Mouse (Mus musculus) heart, postnatal 4 days (tissue): Measurements from ENCODE around the gene Qrfp. TPM values are rescaled to one million over a fixed set of nuclear protein-coding genes. Genes with fewer than 3 reads are reported as not detected.

ENCODE experiments used
- DNase-seq: peaks from one replicate; pipeline ENCODE4 v3.0.0; 2021
- total RNA-seq, 2 experiments: library from RNA; stranded (reverse); gene quantifications; 2 replicates each; pipeline ENCODE4 v1.2.3; 2021

The Qrfp gene
- total RNA-seq, result not detected

DNA sequence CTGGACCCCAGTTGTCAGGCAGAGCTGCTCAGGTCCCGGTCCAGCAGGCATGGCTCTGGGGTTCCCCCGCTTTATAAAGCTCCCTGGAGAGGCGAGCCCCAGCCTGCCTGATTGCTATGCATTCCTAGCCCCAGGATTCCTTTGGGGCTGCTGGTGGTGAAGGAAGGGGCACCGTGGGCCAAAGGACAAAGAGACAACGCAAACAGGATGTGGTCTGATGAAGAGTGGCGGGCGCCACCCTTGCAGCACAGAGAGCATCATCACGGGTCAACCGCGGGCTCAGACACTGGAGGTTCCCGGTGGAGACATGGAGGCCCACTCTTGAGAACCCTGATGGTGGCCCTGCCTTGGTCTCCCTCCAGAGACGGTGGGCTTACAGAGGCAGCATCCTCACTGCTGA lies at the start of gene Qrfp:
TSS of gene Qrfp (minus strand) at position 137 of the 400 bp plus-strand sequence.
- DNase-seq, result no peak

DNA sequence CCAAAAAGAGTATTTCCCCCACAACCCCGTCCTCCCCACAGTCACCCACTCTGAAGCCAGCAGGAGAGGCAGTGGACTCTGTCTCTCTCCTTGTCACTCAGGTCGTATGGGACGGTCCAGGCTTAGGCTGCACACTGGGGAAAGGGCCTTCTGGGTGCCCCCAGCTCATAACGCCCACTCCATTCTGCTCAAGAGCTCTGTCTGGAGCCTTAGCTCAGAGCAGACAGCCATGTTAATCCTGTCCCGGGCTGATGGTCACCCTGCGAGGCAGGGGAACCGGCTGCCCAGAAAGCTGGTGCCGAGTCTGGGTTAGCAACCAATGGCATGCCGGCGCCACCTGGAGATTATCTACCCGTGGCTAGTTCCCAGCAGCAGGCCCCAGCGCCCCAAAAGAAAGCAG lies 48.1 kb upstream of the Qrfp start:
- no peak for DNase-seq

DNA sequence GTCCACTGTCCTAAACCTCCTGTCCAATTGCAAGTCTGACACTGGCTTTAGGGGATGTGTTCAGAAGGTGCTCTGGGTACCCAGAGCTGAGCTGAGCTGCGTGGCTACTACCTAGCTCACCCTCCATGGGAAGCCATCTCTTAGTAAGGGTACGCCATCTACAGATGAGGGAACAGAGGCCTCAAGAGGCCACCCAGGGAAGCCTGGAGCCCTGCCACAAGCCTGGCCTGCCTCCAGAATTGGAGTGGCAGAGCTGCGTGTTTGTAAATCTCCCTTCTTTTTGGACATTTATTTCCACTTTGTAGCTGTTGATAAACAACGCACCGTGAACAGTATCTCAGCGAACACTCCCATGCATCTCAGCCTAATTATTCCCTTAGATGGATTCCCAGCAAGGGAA lies 46.8 kb upstream of the Qrfp start:
- peak; percentile 44 for DNase-seq

DNA sequence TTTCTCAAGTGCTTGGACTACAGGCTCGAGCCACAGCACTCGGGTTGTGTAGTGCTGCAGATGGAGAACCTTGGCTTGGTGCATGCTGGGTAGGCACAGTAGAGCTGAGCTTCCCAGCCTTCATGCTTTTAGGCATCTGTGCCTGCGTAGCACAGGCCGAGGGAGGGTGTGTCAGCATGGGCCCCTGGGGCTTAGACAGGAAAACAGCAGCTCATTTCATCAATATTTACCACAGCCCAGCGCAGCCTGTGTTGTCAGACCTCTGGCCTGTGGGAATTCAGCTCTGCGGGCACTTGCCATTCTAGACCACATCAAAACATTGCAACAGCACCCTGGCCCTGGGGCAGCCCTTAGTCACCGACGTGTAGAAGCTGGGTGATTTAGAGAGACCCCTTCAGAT lies 45.6 kb upstream of the Qrfp start:
- no peak for DNase-seq

DNA sequence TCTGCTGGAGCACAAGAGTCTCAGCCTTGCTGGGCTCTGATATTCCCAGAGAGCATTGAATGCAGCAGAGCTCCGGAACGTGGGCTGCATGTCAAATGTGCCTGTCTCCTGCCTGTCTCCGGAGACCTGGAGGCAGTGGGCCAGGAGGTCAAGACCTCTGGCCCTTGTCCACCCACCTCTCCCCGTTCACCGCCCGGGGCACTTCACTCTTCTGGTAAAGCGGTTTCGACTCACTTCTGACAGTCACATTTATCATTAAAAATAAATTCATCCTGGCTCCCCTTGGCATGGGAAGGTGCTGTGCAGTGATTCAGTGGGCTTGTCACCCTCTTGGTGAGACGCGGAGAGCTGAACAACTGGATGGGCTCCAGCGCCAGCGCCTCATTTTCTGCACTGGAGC lies 39.8 kb upstream of the Qrfp start:
- no peak for DNase-seq

DNA sequence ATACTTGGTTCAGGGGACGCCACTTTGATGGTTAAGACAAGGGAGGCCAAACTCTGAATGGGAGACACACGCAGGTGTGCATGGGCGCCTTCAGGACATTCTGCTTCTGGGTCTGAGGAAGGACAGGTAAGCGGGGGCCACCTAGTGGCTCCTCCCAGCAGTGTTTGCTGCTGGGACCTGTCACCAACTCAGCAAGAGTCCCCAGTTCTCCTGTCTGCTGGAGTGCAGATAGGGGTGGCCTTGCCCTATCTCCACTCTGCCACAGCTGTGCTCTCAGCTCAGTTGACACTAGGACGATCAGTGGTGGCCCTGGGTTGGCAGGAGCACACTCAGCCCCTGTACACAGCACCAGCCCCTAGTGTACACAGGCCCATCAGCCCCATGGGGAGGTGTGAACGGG lies 37.5 kb upstream of the Qrfp start:
- DNase-seq, result peak; percentile 23

DNA sequence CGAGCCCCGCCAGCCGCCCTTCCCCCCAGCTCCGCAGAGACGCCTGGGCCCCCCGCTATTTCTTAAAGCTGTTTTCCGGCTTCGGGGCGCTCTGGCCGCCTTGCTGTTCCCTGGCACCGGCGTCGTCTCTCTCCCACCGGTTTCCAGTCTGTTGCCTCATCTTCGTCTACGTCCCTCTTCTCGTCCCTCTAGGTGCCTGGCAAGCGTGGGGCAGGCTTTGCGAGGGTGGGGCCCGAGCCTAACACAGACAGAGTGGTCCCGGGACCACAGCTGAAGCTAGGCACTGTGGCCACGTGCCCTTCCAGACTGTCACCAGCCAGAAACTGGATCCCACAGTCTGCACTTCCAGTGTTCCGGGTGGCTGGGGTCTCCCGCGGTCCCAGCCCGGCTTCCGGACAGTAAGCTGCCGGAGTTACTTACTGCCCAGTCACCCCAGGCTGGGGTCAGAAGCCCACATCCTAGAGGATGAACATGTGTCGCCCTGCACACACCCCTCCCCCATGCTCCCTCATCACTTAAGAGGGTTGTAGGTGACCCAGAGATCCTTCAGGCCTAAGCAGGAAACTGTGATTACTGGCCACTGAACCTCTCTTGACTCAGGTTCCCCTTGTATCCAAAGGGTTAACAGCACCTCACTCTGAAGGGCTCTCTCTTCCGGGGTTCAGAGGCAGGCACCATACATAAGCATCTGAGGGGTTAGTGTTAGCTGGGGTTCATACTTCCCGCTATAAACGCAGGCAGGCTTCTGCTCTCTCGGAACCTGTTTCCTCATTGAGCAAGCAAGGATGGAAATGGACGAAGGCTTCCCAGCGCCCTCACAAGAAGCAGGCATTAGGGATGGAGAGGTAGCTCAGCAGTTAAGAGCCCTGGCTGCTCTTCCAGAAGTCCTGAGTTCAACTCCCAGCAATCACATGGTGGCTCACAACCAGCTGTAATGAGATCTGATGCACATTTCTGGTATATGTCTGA lies 36.6 kb upstream of the Qrfp start:
- DNase-seq, result no peak

DNA sequence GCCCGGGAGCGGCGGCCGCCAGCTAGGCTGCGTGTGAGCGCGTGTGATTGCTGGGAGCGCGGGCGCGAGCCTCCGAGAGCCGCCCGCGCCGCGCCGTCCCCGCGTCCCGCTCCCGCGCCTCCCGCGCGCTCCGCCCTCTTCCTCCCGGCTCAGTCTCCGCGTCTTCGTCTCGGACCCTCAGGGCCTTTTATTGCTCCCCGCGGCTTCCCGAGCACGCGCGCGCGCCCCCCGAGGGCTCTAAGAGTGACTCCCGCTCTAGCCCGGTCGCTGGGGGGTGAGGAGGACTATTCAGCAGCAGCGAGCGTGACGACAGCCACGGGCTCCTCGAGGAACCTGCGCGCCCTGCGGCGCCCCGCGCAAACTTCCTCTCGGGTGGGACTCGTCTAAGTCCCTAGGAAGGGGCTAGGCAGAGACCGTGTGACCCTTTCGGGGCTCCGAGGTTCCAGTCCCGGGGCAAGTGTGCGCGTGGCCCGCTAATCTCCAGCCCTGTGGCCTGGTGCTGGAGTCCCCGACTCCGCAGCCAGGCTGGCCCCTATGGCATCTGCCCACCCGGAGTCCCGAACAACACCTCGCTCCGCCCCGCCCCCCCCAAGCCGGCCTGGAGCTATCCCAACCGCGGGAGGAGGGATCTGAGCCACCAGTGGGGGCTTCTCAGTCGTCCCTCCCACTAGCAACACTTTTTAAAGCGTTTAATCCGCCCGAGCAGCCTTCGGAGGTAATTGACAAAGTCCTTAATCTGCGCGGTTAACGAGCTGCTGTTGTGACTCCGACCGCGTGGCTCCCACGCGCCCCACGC lies 35.7 kb upstream of the Qrfp start, which contains the start of gene Fibcd1:
TSS of gene Fibcd1 (minus strand) at position 110 of the 796 bp plus-strand sequence.
- peak; percentile 22 for DNase-seq

DNA sequence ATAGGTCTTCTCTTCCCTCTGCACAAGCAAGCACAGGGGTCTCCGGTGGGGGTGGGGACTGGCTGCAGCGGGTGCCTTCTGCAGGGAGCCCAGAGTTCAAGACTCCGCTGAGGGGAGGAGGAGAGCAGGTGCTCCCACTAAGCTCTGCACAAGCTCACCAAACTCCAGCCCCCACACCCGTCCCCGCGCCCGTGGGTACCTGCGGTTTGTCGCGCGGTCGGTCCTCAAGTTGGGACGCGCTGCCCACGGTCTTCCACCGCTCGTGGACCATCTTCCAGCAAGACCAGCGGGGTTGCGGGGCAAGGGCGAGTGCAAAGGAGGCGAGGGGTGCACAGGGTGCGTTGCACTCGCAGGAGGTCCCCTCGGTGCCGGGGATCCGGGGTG lies 35.1 kb upstream of the Qrfp start:
- DNase-seq, result no peak

DNA sequence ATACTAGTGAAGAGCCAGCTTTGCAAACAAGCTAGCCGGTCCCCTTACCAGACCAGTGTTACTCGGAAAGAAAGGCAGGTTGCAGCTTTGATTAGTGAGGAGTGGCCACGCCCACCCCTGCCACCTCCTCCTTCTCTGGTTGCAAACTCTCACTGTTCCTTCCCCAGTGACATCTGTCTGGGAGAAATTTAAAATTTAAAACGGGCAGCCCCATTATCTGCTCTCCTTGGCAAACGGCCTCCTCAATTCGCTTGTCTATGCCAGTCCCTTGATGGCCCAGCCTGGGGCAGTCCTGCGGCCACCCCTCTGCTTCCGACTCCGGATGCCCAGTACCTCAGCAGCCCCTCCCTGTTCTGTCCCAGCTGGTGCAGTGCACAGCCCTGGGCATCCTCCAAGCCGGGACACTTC lies 34.4 kb upstream of the Qrfp start:
- DNase-seq, result no peak

DNA sequence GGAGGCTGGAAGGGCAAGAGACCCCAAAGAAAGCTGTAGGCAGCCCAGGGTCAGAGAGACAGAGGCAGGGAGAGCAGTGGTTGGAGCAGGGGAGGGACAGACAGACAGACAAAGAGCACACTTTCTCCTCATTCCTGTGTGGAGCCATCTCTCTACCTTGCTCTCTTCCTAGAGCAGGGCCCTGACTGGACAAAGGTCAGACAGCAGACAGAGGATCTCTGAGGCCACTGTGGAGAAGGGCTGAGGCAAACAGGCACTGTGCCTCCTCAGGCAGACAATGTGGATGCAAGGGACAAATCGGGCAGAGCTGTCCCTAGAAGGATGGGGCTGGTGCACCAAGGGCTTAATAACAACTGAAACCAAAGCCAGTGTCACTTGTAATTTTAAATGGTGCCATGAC lies 28.5 kb upstream of the Qrfp start:
- no peak for DNase-seq

DNA sequence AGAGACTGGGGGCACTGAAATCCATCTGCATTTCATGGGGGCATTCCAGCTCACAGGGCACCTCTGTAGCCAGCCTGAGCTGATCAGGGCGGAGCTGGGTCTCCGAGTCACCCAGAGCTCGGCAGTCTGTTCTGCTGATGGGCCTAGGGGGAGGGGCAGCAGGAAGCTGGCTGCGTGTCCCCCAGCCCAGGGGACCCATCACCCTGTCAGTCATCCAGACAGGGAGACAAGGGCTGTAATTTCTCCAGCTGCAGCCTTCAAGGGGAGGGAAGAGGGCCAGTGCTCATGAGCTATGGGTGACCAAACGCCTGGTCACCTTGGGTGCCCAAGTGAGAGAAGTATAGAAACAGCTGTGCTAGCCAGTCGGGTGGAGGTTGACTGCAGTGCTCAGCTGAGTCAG lies 26.6 kb upstream of the Qrfp start:
- no peak for DNase-seq

DNA sequence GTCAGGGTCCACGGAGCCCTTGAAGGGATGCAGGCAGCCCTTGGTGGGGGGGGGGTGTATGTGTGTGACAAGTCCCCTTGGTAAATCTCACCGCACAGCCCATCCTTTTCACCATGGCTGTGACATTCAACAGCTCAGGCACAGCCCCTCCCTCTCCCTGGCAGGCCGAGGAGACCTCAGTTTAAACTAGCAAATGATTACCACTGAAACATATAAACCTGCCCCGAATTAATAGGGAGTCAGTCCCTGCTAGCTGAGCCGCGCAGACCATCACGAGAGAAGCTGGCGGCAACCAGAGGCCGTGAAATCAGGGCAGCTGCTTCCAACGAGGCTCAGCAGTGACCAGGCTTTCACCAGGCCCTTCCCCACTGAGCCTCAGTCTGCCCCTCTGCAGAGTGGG lies 25.7 kb upstream of the Qrfp start:
- DNase-seq, result no peak

DNA sequence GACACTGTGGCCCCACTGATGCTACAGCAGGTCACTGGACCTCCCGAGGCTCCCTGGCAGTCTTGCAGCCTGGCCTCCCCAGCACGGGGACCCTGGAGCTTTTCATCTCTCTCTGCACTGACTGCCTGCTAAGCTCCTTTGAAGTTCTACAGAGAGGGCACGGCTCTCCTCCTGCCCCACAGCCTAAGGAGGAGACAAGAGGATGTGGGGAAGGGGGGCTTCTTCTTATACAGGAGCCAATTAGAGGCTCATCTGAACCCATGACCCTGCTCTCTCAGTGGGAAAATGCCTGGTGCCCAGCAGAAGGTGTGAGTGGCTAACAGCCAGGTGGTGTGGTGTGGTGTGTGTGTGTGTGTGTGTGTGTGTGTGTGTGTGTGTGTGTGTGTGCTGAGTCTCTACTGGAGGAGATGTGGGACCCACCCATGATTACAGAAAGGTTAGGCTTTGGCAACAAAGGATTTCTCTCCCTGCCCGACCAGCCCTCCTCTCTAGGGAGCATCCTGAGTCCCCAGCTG lies 18.0 kb upstream of the Qrfp start:
- DNase-seq, result no peak

DNA sequence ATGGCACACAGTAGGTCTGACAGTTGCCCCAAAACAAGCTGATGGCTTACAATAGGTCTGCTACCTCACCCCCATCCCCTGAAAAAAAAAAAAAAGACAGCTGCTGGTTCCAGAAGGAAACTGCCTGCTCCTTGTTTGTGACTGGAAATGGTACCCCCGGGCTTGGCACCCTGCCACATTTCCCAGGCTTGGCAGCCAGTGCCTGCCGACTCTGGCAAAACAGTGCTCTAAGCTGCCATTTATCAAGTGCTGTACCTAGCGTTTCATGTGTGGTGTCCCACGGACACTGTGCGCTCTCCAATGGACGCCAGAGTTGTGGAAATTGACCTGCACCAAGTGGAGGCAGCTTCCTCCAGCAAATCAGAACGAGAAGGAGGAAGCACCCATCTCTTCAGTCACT lies 17.5 kb upstream of the Qrfp start:
- peak; percentile 54 for DNase-seq

DNA sequence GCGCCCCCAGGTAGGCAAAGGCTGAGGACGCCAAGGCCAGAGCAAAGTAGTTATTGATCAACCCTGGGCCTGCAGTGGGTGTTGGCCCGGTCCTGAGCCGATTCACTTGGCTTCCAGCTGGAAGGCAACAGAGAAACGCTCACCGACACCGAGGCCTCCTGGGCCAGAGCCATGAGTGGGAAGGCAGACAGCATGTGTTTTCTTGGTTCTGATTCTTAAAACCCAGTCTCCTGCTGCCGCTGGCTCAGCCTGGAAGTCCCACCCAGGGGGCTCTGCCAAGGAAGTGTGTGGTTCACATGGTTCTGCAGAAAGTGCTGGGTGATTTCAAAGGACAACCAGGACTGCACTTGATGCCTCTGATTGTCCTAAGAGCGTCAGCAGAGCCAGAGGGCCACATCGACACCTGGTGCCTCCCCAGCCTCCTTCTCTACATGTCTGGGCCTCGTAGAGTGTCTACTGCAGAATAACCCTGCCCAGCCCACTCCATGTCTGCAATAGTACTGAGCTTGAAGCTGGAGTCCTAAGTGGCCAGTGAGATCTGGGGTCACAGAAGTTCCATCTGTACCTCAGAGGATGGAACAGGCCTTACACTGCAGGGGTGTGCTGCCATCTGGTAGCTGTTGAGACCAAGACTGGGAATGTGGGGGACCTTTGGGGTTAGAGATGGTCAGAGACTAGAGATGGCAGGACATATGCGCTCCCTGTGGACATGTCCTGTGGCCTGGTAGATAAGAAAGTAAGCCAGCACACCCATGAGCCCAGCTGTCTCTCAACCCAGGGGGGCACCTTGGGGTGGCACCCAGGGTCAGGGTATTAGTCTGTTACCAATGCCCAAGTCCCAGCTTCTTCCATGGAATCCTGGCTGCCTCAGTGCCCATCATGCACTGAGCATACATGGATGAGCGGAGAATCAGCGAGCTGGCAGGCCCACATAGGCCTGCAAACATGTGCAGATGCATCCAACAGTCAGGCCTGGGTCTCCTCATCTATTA lies 16.0 kb upstream of the Qrfp start:
- DNase-seq, result no peak

DNA sequence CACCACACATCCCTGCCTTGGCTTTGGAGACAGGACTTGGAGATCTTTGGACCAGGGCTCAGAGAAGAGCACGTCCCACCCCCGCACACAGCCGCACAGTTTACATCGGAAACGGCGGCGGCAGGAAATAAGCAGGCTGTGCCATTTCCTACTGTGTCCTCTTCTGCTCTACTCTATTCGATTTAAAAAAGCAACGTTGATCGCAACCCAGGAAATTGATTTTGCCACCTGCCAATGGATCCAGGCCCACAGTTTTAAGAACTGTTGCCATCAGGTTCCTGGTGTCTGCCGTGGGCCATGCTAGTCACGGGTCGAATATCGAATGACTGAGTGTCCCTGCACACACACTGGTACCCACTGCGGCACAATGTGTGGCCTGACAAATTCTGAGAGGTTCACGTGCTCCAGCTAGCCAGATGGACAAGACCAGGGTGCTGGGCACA lies 15.1 kb upstream of the Qrfp start:
- no peak for DNase-seq

DNA sequence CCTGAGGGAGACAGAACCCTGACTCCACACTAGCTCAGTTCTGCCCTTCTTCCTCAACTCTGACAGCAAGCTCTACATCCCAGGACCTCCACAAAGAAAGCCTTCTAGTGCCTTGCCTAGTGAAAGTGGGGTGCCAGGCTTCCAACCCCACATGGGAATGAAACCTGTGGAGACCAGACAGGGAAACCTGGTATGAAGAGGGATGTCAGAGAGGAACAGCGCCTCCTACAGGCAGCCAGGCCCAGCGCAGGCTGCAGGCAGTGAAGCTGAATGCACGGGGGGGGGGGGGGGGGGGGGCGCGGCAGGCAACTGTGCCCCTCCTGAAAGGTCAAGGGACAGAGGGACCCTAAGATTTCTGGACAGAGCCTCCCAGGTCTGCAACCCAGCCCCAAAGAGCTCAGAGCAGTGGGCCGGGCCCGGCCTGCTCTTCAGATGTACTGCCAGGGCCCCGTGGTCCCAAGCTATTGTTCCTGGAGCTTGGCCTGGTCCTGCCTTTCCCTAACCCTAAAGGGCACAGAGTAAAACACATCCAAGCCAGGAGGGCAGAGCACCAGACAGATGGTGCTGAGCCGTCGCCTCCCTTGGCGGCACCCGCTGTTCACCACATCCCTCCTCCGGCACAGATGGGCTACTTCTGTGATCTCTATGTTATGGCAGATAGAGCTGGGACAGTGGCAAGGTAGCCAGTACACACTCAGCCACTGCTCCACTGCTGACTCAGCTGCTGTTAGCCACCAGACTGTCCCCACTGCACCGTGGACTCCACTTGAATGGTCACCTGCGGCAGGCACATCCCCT lies 13.8 kb upstream of the Qrfp start:
- peak; percentile 57 for DNase-seq

DNA sequence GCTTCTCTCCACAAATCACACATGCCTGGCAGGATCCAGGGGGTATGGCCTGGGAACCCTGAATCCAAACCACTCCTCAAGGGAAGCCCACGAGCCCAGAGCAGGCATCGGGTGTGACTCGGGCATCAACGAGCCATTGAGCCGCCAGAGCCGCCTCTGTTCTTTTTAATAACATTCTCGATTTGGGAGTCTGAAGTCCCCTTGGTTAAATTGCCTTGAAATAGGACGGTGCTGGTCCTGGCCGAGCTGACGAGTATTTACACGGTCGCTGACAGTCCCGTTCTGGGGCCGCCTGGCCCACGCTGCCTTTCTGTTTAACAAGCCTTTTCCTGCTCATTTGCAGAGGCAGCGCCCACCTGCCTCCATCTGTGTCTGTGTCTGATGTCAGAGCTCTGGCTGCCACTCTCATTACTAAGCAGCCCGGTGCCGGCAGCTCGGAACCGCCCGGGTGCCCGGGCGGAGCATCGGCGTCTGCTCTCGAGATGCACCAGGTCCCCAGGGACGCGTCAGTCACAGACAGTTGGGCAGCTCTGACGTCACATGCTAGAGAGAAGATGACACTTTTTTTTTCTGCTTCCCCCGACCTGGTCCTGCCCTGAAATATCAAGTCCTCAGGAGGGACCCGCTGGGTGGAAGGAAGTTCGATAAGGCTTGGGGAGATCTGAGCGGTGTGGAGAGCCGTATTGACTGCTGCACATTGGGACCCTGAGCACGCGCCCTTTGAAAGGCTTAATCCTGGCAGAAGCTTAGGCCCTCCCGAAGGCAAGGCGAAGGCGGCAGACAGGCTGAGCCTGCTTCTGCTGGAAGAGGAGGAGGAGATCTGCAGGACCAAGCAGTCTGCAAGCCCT lies 12.4 kb upstream of the Qrfp start:
- DNase-seq, result no peak

DNA sequence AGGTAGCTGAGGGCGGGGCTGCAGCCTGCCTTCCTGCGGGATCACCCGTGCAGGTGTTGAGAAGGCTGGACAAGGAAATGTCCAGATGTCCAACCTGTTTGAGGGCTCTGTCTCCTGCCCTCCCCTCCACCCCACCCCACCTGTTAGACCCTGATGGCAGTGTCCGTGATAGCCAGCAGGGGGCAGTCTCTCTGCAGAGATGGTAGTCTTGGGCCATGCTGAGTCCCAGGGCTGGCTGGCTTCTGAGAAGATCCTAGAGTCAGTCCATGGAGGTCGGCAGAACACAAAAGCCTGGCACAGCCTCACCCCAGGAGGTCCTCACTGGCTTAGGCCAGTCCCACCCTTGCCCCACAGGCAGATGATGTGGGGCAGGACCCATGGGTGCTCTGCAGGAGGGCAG lies 5.0 kb upstream of the Qrfp start:
- DNase-seq, result peak; percentile 75
